Mouse (Mus musculus) lung, postnatal 0 days (tissue): ENCODE measurements at regions not wholly inside any gene's neighbourhood (a gene's known extent, or its start where the extent isn't known, plus 50 kb on each side); places are given as distances from the start of the nearest gene placed in this dataset.

Experiments
- ATAC-seq: fragments of 200-750 bp; cut with Nextera tagmentation; 2 replicates; pipeline ENCODE4 v1.8.0; 2017; ENCODE audit warnings: moderate library complexity
- DNase-seq: peaks from one replicate; pipeline ENCODE4 v3.0.0-alpha.2; 2016; ENCODE audit warnings: low spot score
- H3K27ac ChIP-seq: fragments of 300-500 bp; sonication (generic); 2 replicates; pipeline ENCODE4 v1.5.1; 2014; ENCODE audit warnings: antibody characterized with exemption, mild to moderate bottlenecking, low read length, mixed read lengths
- H3K27me3 ChIP-seq: fragments of 300-500 bp; sonication (generic); replicated peaks from 2 replicates; pipeline ENCODE4 v1.6.1; 2014; ENCODE audit warnings: low read length, mixed read lengths; ENCODE audit not compliant: insufficient read depth
- H3K36me3 ChIP-seq: fragments of 300-500 bp; sonication (generic); 2 replicates; pipeline ENCODE4 v1.6.1; 2014; ENCODE audit warnings: low read length, mixed read lengths; ENCODE audit not compliant: insufficient read depth
- H3K4me1 ChIP-seq: fragments of 300-500 bp; sonication (generic); 2 replicates; pipeline ENCODE4 v1.6.1; 2014; ENCODE audit warnings: antibody characterized with exemption, low read depth, low read length, mixed read lengths; ENCODE audit not compliant: insufficient read depth
- H3K4me2 ChIP-seq: fragments of 300-500 bp; sonication (generic); replicated peaks from 2 replicates; pipeline ENCODE4 v1.6.1; 2014; ENCODE audit warnings: low read depth, mild to moderate bottlenecking, low read length, moderate library complexity, mixed read lengths
- H3K4me3 ChIP-seq: fragments of 300-500 bp; sonication (generic); 2 replicates; pipeline ENCODE4 v1.5.1; 2014; ENCODE audit warnings: low read depth, low read length
- H3K9ac ChIP-seq: fragments of 300-500 bp; sonication (generic); replicated peaks from 2 replicates; pipeline ENCODE4 v1.6.1; 2014; ENCODE audit warnings: low read depth, mild to moderate bottlenecking
- H3K9me3 ChIP-seq: fragments of 300-500 bp; sonication (generic); 2 replicates; pipeline ENCODE4 v1.6.1; 2016; ENCODE audit warnings: low read length, mixed read lengths
- CTCF ChIP-seq: IDR thresholded peaks from 2 replicates; pipeline ENCODE4 v1.5.1; 2016; ENCODE audit warnings: antibody characterized with exemption, mild to moderate bottlenecking
- EP300 ChIP-seq: IDR thresholded peaks from 2 replicates; pipeline ENCODE4 v1.6.1; 2016; ENCODE audit warnings: antibody characterized with exemption, mild to moderate bottlenecking, control low read depth
- WGBS: fragments of 180-500 bp; shearing (Covaris S2); extraction: QIAGEN DNeasy Blood & Tissue Kit; methylation state at CpG from one replicate; pipeline ENCODE4 v1.1.7; 2014; 5-methylcytosine and 5-hydroxymethylcytosine counted together

DNA sequence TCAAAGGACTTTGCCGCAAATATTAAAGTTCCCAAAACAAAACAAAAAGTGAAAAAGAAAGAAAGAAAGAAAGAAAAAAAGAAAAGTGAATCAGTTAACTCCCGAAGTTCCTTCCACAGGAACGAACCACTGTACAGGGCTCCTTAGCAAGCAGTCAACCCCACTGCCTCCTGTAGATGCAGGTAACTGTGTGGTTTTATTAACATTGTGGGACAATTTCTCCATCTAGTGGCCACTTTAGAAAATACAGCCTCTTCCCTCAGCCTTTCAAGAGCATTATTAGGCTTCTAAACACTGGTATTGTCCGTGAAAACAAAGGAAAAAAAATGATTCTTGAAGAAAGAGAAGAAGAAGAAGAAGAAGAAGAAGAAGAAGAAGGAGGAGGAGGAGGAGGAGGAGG lies 257.7 kb upstream of the Pkdcc start:
- no peaks in the 10 kb centered on the region for H3K4me1 ChIP-seq
- no peaks in the 10 kb centered on the region for H3K9me3 ChIP-seq
- no peak overlapping the region for H3K9ac ChIP-seq
- no peaks in the 10 kb centered on the region for H3K36me3 ChIP-seq
- no peak overlapping the region for H3K4me2 ChIP-seq
- no peak for TF ChIP-seq EP300
- peak; percentile 73 for TF ChIP-seq CTCF
- DNase-seq (peak; percentile 65), ATAC-seq (no peak)
- H3K4me3 ChIP-seq: no peak overlapping the region
- 26% methylated on average over 4 of the region's 4 CpGs for WGBS
- no peak overlapping the region for H3K27ac ChIP-seq
- no peaks in the 10 kb centered on the region for H3K27me3 ChIP-seq

GRCm38 (mm10) chr17:82963374-82963773 lies 251.7 kb upstream of the Pkdcc start:
- H3K27ac ChIP-seq: no peak overlapping the region
- no peak for TF ChIP-seq CTCF
- TF ChIP-seq EP300: no peak
- no peak overlapping the region for H3K4me3 ChIP-seq
- H3K9me3 ChIP-seq: no peaks in the 10 kb centered on the region
- H3K27me3 ChIP-seq: no peaks in the 10 kb centered on the region
- ATAC-seq (no peak), DNase-seq (no peak)
- 71% methylated on average over 3 of the region's 3 CpGs for WGBS
- no peak overlapping the region for H3K9ac ChIP-seq
- no peaks in the 10 kb centered on the region for H3K36me3 ChIP-seq
- no peak overlapping the region for H3K4me2 ChIP-seq
- no peaks in the 10 kb centered on the region for H3K4me1 ChIP-seq

GRCm38 (mm10) chr17:82999710-83000109 lies 215.4 kb upstream of the Pkdcc start:
- no peak for TF ChIP-seq EP300
- TF ChIP-seq CTCF: no peak
- Histone ChIP-seq H3K27ac (no peak overlapping the region), H3K36me3 (no peaks in the 10 kb centered on the region), H3K4me2 (no peak overlapping the region), H3K9me3 (no peaks in the 10 kb centered on the region), H3K4me1 (no peaks in the 10 kb centered on the region), H3K4me3 (no peak overlapping the region), H3K27me3 (no peaks in the 10 kb centered on the region), H3K9ac (no peak overlapping the region)
- no peak for ATAC-seq
- WGBS: 57% methylated on average over 10 of the region's 10 CpGs
- DNase-seq: no peak

GRCm38 (mm10) chr17:83000411-83000810 lies 214.7 kb upstream of the Pkdcc start:
- WGBS: 57% methylated on average over 8 of the region's 8 CpGs
- Histone ChIP-seq H3K4me1 (no peaks in the 10 kb centered on the region), H3K27ac (no peak overlapping the region), H3K4me2 (no peak overlapping the region), H3K27me3 (no peaks in the 10 kb centered on the region), H3K9me3 (no peaks in the 10 kb centered on the region), H3K4me3 (no peak overlapping the region), H3K9ac (no peak overlapping the region), H3K36me3 (no peaks in the 10 kb centered on the region)
- ATAC-seq (no peak), DNase-seq (no peak)
- TF ChIP-seq CTCF (no peak), EP300 (no peak)

GRCm38 (mm10) chr17:83001567-83001966 lies 213.5 kb upstream of the Pkdcc start:
- Histone ChIP-seq H3K27me3 (no peaks in the 10 kb centered on the region), H3K9me3 (no peaks in the 10 kb centered on the region), H3K4me2 (no peak overlapping the region), H3K4me1 (no peaks in the 10 kb centered on the region), H3K27ac (no peak overlapping the region), H3K9ac (no peak overlapping the region), H3K36me3 (no peaks in the 10 kb centered on the region), H3K4me3 (no peak overlapping the region)
- DNase-seq: peak; percentile 75
- TF ChIP-seq EP300 (no peak), CTCF (peak; percentile 72)
- 1% methylated on average over 2 of the region's 2 CpGs for WGBS
- no peak for ATAC-seq

DNA sequence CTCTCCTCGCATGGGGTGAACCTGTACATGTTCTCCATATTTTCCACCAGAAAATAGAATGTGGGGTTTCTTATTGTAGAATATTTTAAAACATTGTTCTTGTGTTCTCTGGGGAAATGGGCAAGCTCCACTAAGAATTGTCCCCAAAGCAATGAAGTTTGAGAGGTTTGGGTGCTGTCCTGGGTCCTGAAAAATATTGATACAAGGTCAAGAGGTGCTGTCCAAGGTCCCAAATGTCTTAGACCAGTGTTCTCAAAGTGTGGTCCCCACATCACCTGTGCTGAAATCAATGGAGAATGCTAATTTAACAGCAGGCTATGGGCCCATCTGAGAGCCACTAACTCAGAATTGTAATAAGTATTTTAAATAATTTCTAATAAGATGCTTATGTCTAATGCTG lies 204.2 kb upstream of the Pkdcc start:
- peak; percentile 32 for DNase-seq

GRCm38 (mm10) chr17:83015656-83016055 lies 199.4 kb upstream of the Pkdcc start:
- Histone ChIP-seq H3K9me3 (no peaks in the 10 kb centered on the region), H3K36me3 (no peaks in the 10 kb centered on the region), H3K9ac (no peak overlapping the region), H3K27me3 (no peaks in the 10 kb centered on the region), H3K4me1 (no peaks in the 10 kb centered on the region), H3K4me2 (no peak overlapping the region), H3K4me3 (no peak overlapping the region), H3K27ac (no peak overlapping the region)
- ATAC-seq (peak; percentile 39), DNase-seq (peak; percentile 46)
- TF ChIP-seq CTCF: no peak
- no peak for TF ChIP-seq EP300
- WGBS: 18% methylated on average over 2 of the region's 2 CpGs

More for the DNA sequence above, 204.2 kb upstream of the Pkdcc start:
- no peaks in the 10 kb centered on the region for H3K9me3 ChIP-seq
- H3K27ac ChIP-seq: no peak overlapping the region
- H3K9ac ChIP-seq: no peak overlapping the region
- no peak overlapping the region for H3K4me2 ChIP-seq
- H3K27me3 ChIP-seq: 0 out of 2 replicates have a peak, but pooled peaks cover 3% of the 10 kb centered on the region
- TF ChIP-seq EP300: no peak
- no peak for TF ChIP-seq CTCF
- H3K4me1 ChIP-seq: no peaks in the 10 kb centered on the region
- 86% methylated on average over 1 of the region's 1 CpGs for WGBS
- no peak for ATAC-seq
- H3K36me3 ChIP-seq: no peaks in the 10 kb centered on the region
- no peak overlapping the region for H3K4me3 ChIP-seq
